Mouse (Mus musculus) neural tube, embryonic 14.5 days (tissue): ENCODE results near the gene Ccdc84. TPM values are rescaled to one million over a fixed set of nuclear protein-coding genes. Genes with fewer than 3 reads are reported as not detected.

ENCODE experiments used
- ATAC-seq: fragments of 200-750 bp; cut with Nextera tagmentation; 2 replicates; pipeline ENCODE4 v1.8.0; 2017; ENCODE audit warnings: low read depth, mild to moderate bottlenecking, moderate TSS enrichment, moderate library complexity
- H3K27ac ChIP-seq: fragments of 300-500 bp; sonication (generic); 2 replicates; pipeline ENCODE4 v1.5.1; 2014; ENCODE audit warnings: low read depth, mild to moderate bottlenecking, control low read depth, low read length, moderate library complexity, mixed read lengths
- H3K27me3 ChIP-seq: fragments of 300-500 bp; sonication (generic); 2 replicates; pipeline ENCODE4 v1.6.1; 2014; ENCODE audit warnings: low read length; ENCODE audit not compliant: control insufficient read depth, insufficient read depth
- H3K36me3 ChIP-seq: fragments of 300-500 bp; sonication (generic); 2 replicates; pipeline ENCODE4 v1.6.1; 2014; ENCODE audit warnings: low read length, mixed read lengths; ENCODE audit not compliant: control insufficient read depth, insufficient read depth
- H3K4me1 ChIP-seq: fragments of 300-500 bp; sonication (generic); 2 replicates; pipeline ENCODE4 v1.6.1; 2014; ENCODE audit warnings: low read length; ENCODE audit not compliant: control insufficient read depth, insufficient read depth
- H3K4me2 ChIP-seq: fragments of 300-500 bp; sonication (generic); 2 replicates; pipeline ENCODE4 v1.6.1; 2014; ENCODE audit warnings: mild to moderate bottlenecking, low read depth, low read length, control low read depth
- H3K4me3 ChIP-seq: fragments of 300-500 bp; sonication (generic); 2 replicates; pipeline ENCODE4 v1.5.1; 2014; ENCODE audit warnings: low read depth, low read length, control low read depth, mixed read lengths
- H3K9ac ChIP-seq: fragments of 300-500 bp; sonication (generic); replicated peaks from 2 replicates; pipeline ENCODE4 v1.6.1; 2014; ENCODE audit warnings: low read depth, mild to moderate bottlenecking, control low read depth, low read length, mixed read lengths
- H3K9me3 ChIP-seq: fragments of 300-500 bp; sonication (generic); 2 replicates; pipeline ENCODE4 v1.6.1; 2016; ENCODE audit warnings: low read length; ENCODE audit not compliant: control insufficient read depth
- WGBS: fragments of 180-500 bp; shearing (Covaris S2); extraction: QIAGEN DNeasy Blood & Tissue Kit; methylation state at CpG from one replicate; pipeline ENCODE4 v1.1.7; 2014; 5-methylcytosine and 5-hydroxymethylcytosine counted together
- polyA plus RNA-seq: library from polyadenylated mRNA; unstranded; fragments of >200 nt; fragmentation: Nextera tagmentation; extraction: Ambion mirVana; gene quantifications from 2 replicates; pipeline ENCODE4 v1.2.1, GENCODE M21; 2014

The Ccdc84 gene
- polyA plus RNA-seq, 1 experiment from 2014 or later = 31.1 TPM

- H3K9ac ChIP-seq = peak overlapping the region; percentile 76; the same call in 1 of the 2 replicates
- H3K4me1 ChIP-seq = peaks cover 19% of the 10 kb centered on the region
- H3K27ac ChIP-seq = 0 out of 2 replicates have a peak overlapping the region, but pooled peaks have one; percentile 10
- no peak for ATAC-seq
- peak overlapping the region; percentile 87 for H3K4me3 ChIP-seq
- H3K9me3 ChIP-seq = no peaks in the 10 kb centered on the region
- H3K27me3 ChIP-seq = no peaks in the 10 kb centered on the region
- H3K4me2 ChIP-seq = peak overlapping the region; percentile 91
- WGBS = 81% methylated on average over 13 of the region's 13 CpGs
- peaks cover 37% of the 10 kb centered on the region for H3K36me3 ChIP-seq
Measured at GRCm38 (mm10) chr9:44399114-44399794, 19.1 kb downstream of the Ccdc84 start.

GRCm38 (mm10) chr9:44398551-44398950, 19.8 kb downstream of the Ccdc84 start:
- ATAC-seq = no peak
- Histone ChIP-seq H3K27me3 (no peaks in the 10 kb centered on the region), H3K27ac (peak overlapping the region; percentile 78), H3K9me3 (no peaks in the 10 kb centered on the region), H3K4me3 (peak overlapping the region; percentile 87), H3K9ac (peak overlapping the region; percentile 76; the same call in 1 of the 2 replicates), H3K36me3 (peaks cover 32% of the 10 kb centered on the region), H3K4me1 (peaks cover 19% of the 10 kb centered on the region), H3K4me2 (peak overlapping the region; percentile 91)
- WGBS = 72% methylated on average over 9 of the region's 9 CpGs

- peak overlapping the region; percentile 76 for H3K9ac ChIP-seq
- H3K27ac ChIP-seq = peak overlapping the region; percentile 78
- no peaks in the 10 kb centered on the region for H3K9me3 ChIP-seq
- peak overlapping the region; percentile 91 for H3K4me2 ChIP-seq
- peaks cover 19% of the 10 kb centered on the region for H3K4me1 ChIP-seq
- peaks cover 27% of the 10 kb centered on the region for H3K36me3 ChIP-seq
- WGBS = 5% methylated on average over 4 of the region's 4 CpGs
- ATAC-seq = no peak
- peak overlapping the region; percentile 87 for H3K4me3 ChIP-seq
- no peaks in the 10 kb centered on the region for H3K27me3 ChIP-seq
Measured at GRCm38 (mm10) chr9:44398087-44398486, 20.3 kb downstream of the Ccdc84 start.

- H3K9ac ChIP-seq = peak within 1 kb of the TSS; percentile 76
- H3K27ac ChIP-seq = peak within 1 kb of the TSS; percentile 87
- peaks cover 19% of the 10 kb centered on the region for H3K4me1 ChIP-seq
- no peaks in the 10 kb centered on the region for H3K27me3 ChIP-seq
- H3K9me3 ChIP-seq = no peaks in the 10 kb centered on the region
- H3K36me3 ChIP-seq = peaks cover 18% of the 10 kb centered on the region
- WGBS = under 1% methylated on average over 43 of the region's 43 CpGs
- H3K4me2 ChIP-seq = peak within 1 kb of the TSS; percentile 91
- peak; percentile 97 for ATAC-seq
- peak within 1 kb of the TSS; percentile 87 for H3K4me3 ChIP-seq
Measured at GRCm38 (mm10) chr9:44396684-44397411, 21.5 kb downstream of the Ccdc84 start, which contains the start of gene Slc37a4. Slc37a4 (plus strand) TSS chr9:44396852.

- Histone ChIP-seq H3K27me3 (no peaks in the 10 kb centered on the region), H3K9me3 (no peaks in the 10 kb centered on the region), H3K4me1 (no peaks in the 10 kb centered on the region), H3K27ac (no peak overlapping the region), H3K36me3 (peaks cover 46% of the 10 kb centered on the region), H3K9ac (no peak overlapping the region), H3K4me3 (no peak overlapping the region), H3K4me2 (no peak overlapping the region)
- WGBS = 46% methylated on average over 4 of the region's 4 CpGs
- peak; percentile 55; the same call in 1 of the 2 replicates for ATAC-seq
Measured at GRCm38 (mm10) chr9:44391466-44391865, 26.9 kb downstream of the Ccdc84 start.

GRCm38 (mm10) chr9:44389273-44389672, 29.1 kb downstream of the Ccdc84 start:
- H3K9me3 ChIP-seq = no peaks in the 10 kb centered on the region
- H3K4me2 ChIP-seq = no peak overlapping the region
- 67% methylated on average over 8 of the region's 8 CpGs for WGBS
- ATAC-seq = no peak
- no peaks in the 10 kb centered on the region for H3K4me1 ChIP-seq
- H3K27ac ChIP-seq = no peak overlapping the region
- peaks cover 64% of the 10 kb centered on the region for H3K36me3 ChIP-seq
- no peaks in the 10 kb centered on the region for H3K27me3 ChIP-seq
- no peak overlapping the region for H3K9ac ChIP-seq
- H3K4me3 ChIP-seq = no peak overlapping the region

- Histone ChIP-seq H3K4me3 (no peak overlapping the region), H3K4me2 (no peak overlapping the region), H3K27ac (no peak overlapping the region), H3K9ac (no peak overlapping the region), H3K9me3 (no peaks in the 10 kb centered on the region), H3K27me3 (no peaks in the 10 kb centered on the region), H3K4me1 (no peaks in the 10 kb centered on the region), H3K36me3 (peaks cover 82% of the 10 kb centered on the region)
- WGBS = 77% methylated on average over 3 of the region's 3 CpGs
- ATAC-seq = no peak
Measured at GRCm38 (mm10) chr9:44387221-44387620, 31.1 kb downstream of the Ccdc84 start.

GRCm38 (mm10) chr9:44384596-44384995, 33.8 kb downstream of the Ccdc84 start:
- no peaks in the 10 kb centered on the region for H3K27me3 ChIP-seq
- WGBS = 96% methylated on average over 13 of the region's 13 CpGs
- no peak for ATAC-seq
- H3K36me3 ChIP-seq = peaks cover 70% of the 10 kb centered on the region
- no peak overlapping the region for H3K9ac ChIP-seq
- no peak overlapping the region for H3K4me2 ChIP-seq
- no peak overlapping the region for H3K27ac ChIP-seq
- H3K4me1 ChIP-seq = peaks cover 7% of the 10 kb centered on the region
- H3K9me3 ChIP-seq = no peaks in the 10 kb centered on the region
- H3K4me3 ChIP-seq = no peak overlapping the region

- peaks cover 28% of the 10 kb centered on the region for H3K36me3 ChIP-seq
- H3K4me1 ChIP-seq = peaks cover 7% of the 10 kb centered on the region
- peak overlapping the region; percentile 97 for H3K4me2 ChIP-seq
- WGBS = 12% methylated on average over 15 of the region's 15 CpGs
- peak; percentile 28; the same call in 1 of the 2 replicates for ATAC-seq
- peak overlapping the region; percentile 80 for H3K27ac ChIP-seq
- H3K27me3 ChIP-seq = no peaks in the 10 kb centered on the region
- peak overlapping the region; percentile 85 for H3K9ac ChIP-seq
- H3K4me3 ChIP-seq = peak overlapping the region; percentile 77
- no peaks in the 10 kb centered on the region for H3K9me3 ChIP-seq
Measured at GRCm38 (mm10) chr9:44379862-44380261, 38.5 kb downstream of the Ccdc84 start.
